Mouse (Mus musculus): ENCODE results near the gene Prkce.

DNA sequence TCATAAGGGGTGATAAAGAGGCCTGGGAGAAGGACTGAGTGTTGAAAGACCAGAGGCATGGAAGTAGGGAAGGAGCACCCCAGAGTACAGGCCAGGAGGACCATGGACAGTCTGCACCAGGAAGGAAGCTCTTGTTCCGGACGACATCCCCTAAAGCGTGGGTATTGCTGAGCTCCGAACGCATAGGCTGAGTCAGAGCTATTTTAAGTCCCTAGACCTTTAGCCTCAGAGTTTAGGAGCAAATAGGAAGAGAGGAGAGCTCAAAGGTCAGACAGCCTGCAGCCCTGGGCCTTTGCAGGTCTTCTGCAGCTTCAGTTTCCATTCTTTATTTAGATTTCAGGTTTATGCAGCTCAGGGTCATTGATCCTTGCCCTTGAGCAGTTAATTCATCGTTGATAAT, 433.5 kb downstream of the Prkce start:
- TF ChIP-seq CTCF (IDR thresholded peaks at IDR 0.05; ENCODE audit: low read depth): no peak
- TF ChIP-seq EP300 (IDR thresholded peaks at IDR 0.05; ENCODE audit: low read depth): no peak
